Mouse (Mus musculus) gastrocnemius, adult 8-10 months (tissue): Measurements from ENCODE around the gene Cilp. TPM values are rescaled to one million over a fixed set of nuclear protein-coding genes. Genes with fewer than 3 reads are reported as not detected.
A peak's percentile ranks its signal among the peaks of the same experiment; 100 is the strongest.
"Not testable (repeated sequence)": the region's sequence is repeated elsewhere in the genome, so short reads cannot be mapped to it uniquely, and the experiment has no call there.

Experiments used
- DNase-seq, 2 experiments: peaks; one replicate each; pipeline ENCODE4 v3.0.0; 2022; ENCODE audit warnings: low spot score in 2 of 2
- total RNA-seq, 4 experiments: library from RNA; stranded (reverse); gene quantifications; 2 replicates each; pipeline ENCODE4 v1.2.4; 2022

The Cilp gene
- 10 to 100 TPM in 2 of 4 experiments, 1 to 10 TPM in 2; 3.3 to 14.7 (median 9.6) TPM for total RNA-seq

- peak in 1 of 2 experiments; percentile 32 for DNase-seq
These were observed at the start of gene Cilp for GRCm38 (mm10) chr9:65264959-65265358. Gene Cilp, plus strand, starts transcription at chr9:65265180.

- DNase-seq: no peak
These were observed 49.4 kb upstream of the Cilp start for GRCm38 (mm10) chr9:65215494-65216126.

GRCm38 (mm10) chr9:65216972-65217371, 48.0 kb upstream of the Cilp start:
- DNase-seq: no peak

GRCm38 (mm10) chr9:65217661-65218060, 47.3 kb upstream of the Cilp start:
- DNase-seq: peak; percentile 33 to 55

- no peak for DNase-seq
These were observed 46.1 kb upstream of the Cilp start for GRCm38 (mm10) chr9:65218916-65219315.

- not testable (repeated sequence) for DNase-seq
These were observed 44.6 kb upstream of the Cilp start for GRCm38 (mm10) chr9:65220398-65220797.

- no peak for DNase-seq
These were observed 41.1 kb upstream of the Cilp start for GRCm38 (mm10) chr9:65223927-65224326.

- no peak for DNase-seq
These were observed 39.2 kb upstream of the Cilp start for GRCm38 (mm10) chr9:65225795-65226194.

- DNase-seq: no peak
These were observed 34.7 kb upstream of the Cilp start for GRCm38 (mm10) chr9:65230250-65230649.

- DNase-seq: no peak
These were observed 33.7 kb upstream of the Cilp start for GRCm38 (mm10) chr9:65231284-65231683.

- no peak for DNase-seq
These were observed 31.6 kb upstream of the Cilp start for GRCm38 (mm10) chr9:65233243-65233985.

- DNase-seq: no peak
These were observed 30.2 kb upstream of the Cilp start for GRCm38 (mm10) chr9:65234734-65235133.

GRCm38 (mm10) chr9:65235601-65236000, 29.4 kb upstream of the Cilp start:
- no peak for DNase-seq

- no peak for DNase-seq
These were observed 27.4 kb upstream of the Cilp start for GRCm38 (mm10) chr9:65237616-65238015.

- DNase-seq: no peak
These were observed 26.7 kb upstream of the Cilp start for GRCm38 (mm10) chr9:65238191-65238760.

GRCm38 (mm10) chr9:65239176-65239575, 25.8 kb upstream of the Cilp start:
- no peak for DNase-seq

- no peak for DNase-seq
These were observed 25.2 kb upstream of the Cilp start for GRCm38 (mm10) chr9:65239731-65240130.

GRCm38 (mm10) chr9:65240587-65240986, 24.4 kb upstream of the Cilp start:
- DNase-seq: no peak

GRCm38 (mm10) chr9:65241973-65242372, 23.0 kb upstream of the Cilp start:
- DNase-seq: no peak

GRCm38 (mm10) chr9:65243249-65243648, 21.7 kb upstream of the Cilp start:
- no peak for DNase-seq

- DNase-seq: no peak
These were observed 20.8 kb upstream of the Cilp start for GRCm38 (mm10) chr9:65244036-65244806.
